Mouse (Mus musculus): Measurements from ENCODE around the gene Gm26661. TPM values are rescaled to one million over a fixed set of nuclear protein-coding genes. Genes with fewer than 3 reads are reported as not detected.

Gene Gm26661
- 0.32 TPM in 1 of 2 replicates, not detected in the other for polyA plus RNA-seq (2015; fragmentation: Nextera tagmentation; extraction: Ambion mirVana)

GRCm38 (mm10) chr14:7791532-7792159 is at the start of gene Gm26661:
TSS of gene Gm26661 (plus strand) at chr14:7791587.
- H3K36me3 ChIP-seq = no peaks in the 10 kb centered on the region
- no peak within 1 kb of the TSS for H3K9ac ChIP-seq
- H3K27ac ChIP-seq = no peak within 1 kb of the TSS
- peak within 1 kb of the TSS; percentile 75 for H3K4me2 ChIP-seq
- no peaks in the 10 kb centered on the region for H3K27me3 ChIP-seq (replicated peaks)
- 2% methylated on average over 30 of the region's 30 CpGs for WGBS
- peaks cover 8% of the 10 kb centered on the region for H3K4me1 ChIP-seq
- no peaks in the 10 kb centered on the region for H3K9me3 ChIP-seq
- peak; percentile 79; the same call in 1 of the 2 replicates for ATAC-seq (ENCODE audit: insufficient read depth, low FRiP score, low read depth)
- peak within 1 kb of the TSS; percentile 38 for H3K4me3 ChIP-seq (replicated peaks)

- WGBS = 20% methylated on average over 11 of the region's 11 CpGs
- peak; percentile 56 for ATAC-seq (ENCODE audit: insufficient read depth, low FRiP score, low read depth)
- H3K36me3 ChIP-seq = no peaks in the 10 kb centered on the region
- no peak overlapping the region for H3K9ac ChIP-seq
- no peaks in the 10 kb centered on the region for H3K27me3 ChIP-seq (replicated peaks)
- H3K4me3 ChIP-seq (replicated peaks) = 0 out of 2 replicates have a peak overlapping the region, but pooled peaks have one; percentile 5
- peak overlapping the region; percentile 43 for H3K4me2 ChIP-seq
- no peaks in the 10 kb centered on the region for H3K4me1 ChIP-seq
- H3K27ac ChIP-seq = peak overlapping the region; percentile 40; the same call in 1 of the 2 replicates
- no peaks in the 10 kb centered on the region for H3K9me3 ChIP-seq
Observed at GRCm38 (mm10) chr14:7748944-7749763, 42.2 kb upstream of the Gm26661 start.

GRCm38 (mm10) chr14:7749764-7750089 is 41.7 kb upstream of the Gm26661 start:
- WGBS = 5% methylated on average over 4 of the region's 4 CpGs
- peak; percentile 71 for ATAC-seq (ENCODE audit: insufficient read depth, low FRiP score, low read depth)
- H3K27ac ChIP-seq = peak overlapping the region; percentile 40; the same call in 1 of the 2 replicates

GRCm38 (mm10) chr14:7765569-7766314 is 25.6 kb upstream of the Gm26661 start:
- Histone ChIP-seq H3K4me2 (no peak overlapping the region), H3K9ac (no peak overlapping the region), H3K4me1 (no peaks in the 10 kb centered on the region), H3K36me3 (no peaks in the 10 kb centered on the region), H3K27me3 (replicated peaks) (no peaks in the 10 kb centered on the region), H3K4me3 (replicated peaks) (no peak overlapping the region), H3K27ac (no peak overlapping the region), H3K9me3 (no peaks in the 10 kb centered on the region)
- 15% methylated on average over 9 of the region's 9 CpGs for WGBS
- peak; percentile 79 for ATAC-seq (ENCODE audit: insufficient read depth, low FRiP score, low read depth)

More at GRCm38 (mm10) chr14:7749764-7750089, 41.7 kb upstream of the Gm26661 start:
- H3K9ac ChIP-seq = no peak overlapping the region
- no peaks in the 10 kb centered on the region for H3K36me3 ChIP-seq
- H3K4me1 ChIP-seq = no peaks in the 10 kb centered on the region
- no peaks in the 10 kb centered on the region for H3K27me3 ChIP-seq (replicated peaks)
- peak overlapping the region; percentile 43 for H3K4me2 ChIP-seq
- 0 out of 2 replicates have a peak overlapping the region, but pooled peaks have one; percentile 5 for H3K4me3 ChIP-seq (replicated peaks)
- no peaks in the 10 kb centered on the region for H3K9me3 ChIP-seq

GRCm38 (mm10) chr14:7773714-7774389 is 17.5 kb upstream of the Gm26661 start:
- Histone ChIP-seq H3K27me3 (replicated peaks) (no peaks in the 10 kb centered on the region), H3K9ac (peak overlapping the region; percentile 19; the same call in 1 of the 2 replicates), H3K36me3 (no peaks in the 10 kb centered on the region), H3K4me1 (no peaks in the 10 kb centered on the region), H3K4me2 (peak overlapping the region; percentile 56), H3K27ac (peak overlapping the region; percentile 54; the same call in 1 of the 2 replicates), H3K4me3 (replicated peaks) (peak overlapping the region; percentile 51), H3K9me3 (no peaks in the 10 kb centered on the region)
- ATAC-seq (ENCODE audit: insufficient read depth, low FRiP score, low read depth) = peak; percentile 56; the same call in 1 of the 2 replicates
- WGBS = 27% methylated on average over 24 of the region's 24 CpGs

GRCm38 (mm10) chr14:7786073-7786472 is 5.3 kb upstream of the Gm26661 start:
- Histone ChIP-seq H3K36me3 (no peaks in the 10 kb centered on the region), H3K4me1 (0 out of 2 replicates have a peak, but pooled peaks cover under 1% of the 10 kb centered on the region), H3K9me3 (no peaks in the 10 kb centered on the region), H3K9ac (no peak overlapping the region), H3K27me3 (replicated peaks) (no peaks in the 10 kb centered on the region), H3K4me2 (no peak overlapping the region), H3K4me3 (replicated peaks) (no peak overlapping the region), H3K27ac (no peak overlapping the region)
- 31% methylated on average over 13 of the region's 13 CpGs for WGBS
- ATAC-seq (ENCODE audit: insufficient read depth, low FRiP score, low read depth) = no peak

GRCm38 (mm10) chr14:7789266-7790030 is 1.9 kb upstream of the Gm26661 start:
- ATAC-seq (ENCODE audit: insufficient read depth, low FRiP score, low read depth) = no peak
- H3K4me2 ChIP-seq = no peak overlapping the region
- no peaks in the 10 kb centered on the region for H3K36me3 ChIP-seq
- 81% methylated on average over 7 of the region's 7 CpGs for WGBS
- no peak overlapping the region for H3K9ac ChIP-seq
- H3K4me3 ChIP-seq (replicated peaks) = no peak overlapping the region
- H3K27ac ChIP-seq = no peak overlapping the region
- peaks cover 8% of the 10 kb centered on the region for H3K4me1 ChIP-seq
- no peaks in the 10 kb centered on the region for H3K27me3 ChIP-seq (replicated peaks)
- H3K9me3 ChIP-seq = no peaks in the 10 kb centered on the region

GRCm38 (mm10) chr14:7791061-7791531 is 291 bp upstream of the Gm26661 start:
- ATAC-seq (ENCODE audit: insufficient read depth, low FRiP score, low read depth) = no peak
- no peak overlapping the region for H3K27ac ChIP-seq
- peak overlapping the region; percentile 75 for H3K4me2 ChIP-seq
- H3K4me3 ChIP-seq (replicated peaks) = peak overlapping the region; percentile 38
- no peaks in the 10 kb centered on the region for H3K27me3 ChIP-seq (replicated peaks)
- H3K4me1 ChIP-seq = peaks cover 8% of the 10 kb centered on the region
- no peaks in the 10 kb centered on the region for H3K9me3 ChIP-seq
- no peaks in the 10 kb centered on the region for H3K36me3 ChIP-seq
- no peak overlapping the region for H3K9ac ChIP-seq
- WGBS = 14% methylated on average over 19 of the region's 19 CpGs

GRCm38 (mm10) chr14:7795961-7796360 is 4.6 kb downstream of the Gm26661 start:
- H3K4me1 ChIP-seq = peaks cover 8% of the 10 kb centered on the region
- no peak for ATAC-seq (ENCODE audit: insufficient read depth, low FRiP score, low read depth)
- 74% methylated on average over 4 of the region's 4 CpGs for WGBS
- no peak overlapping the region for H3K9ac ChIP-seq
- no peaks in the 10 kb centered on the region for H3K27me3 ChIP-seq (replicated peaks)
- H3K9me3 ChIP-seq = no peaks in the 10 kb centered on the region
- no peak overlapping the region for H3K4me2 ChIP-seq
- no peak overlapping the region for H3K4me3 ChIP-seq (replicated peaks)
- no peaks in the 10 kb centered on the region for H3K36me3 ChIP-seq
- no peak overlapping the region for H3K27ac ChIP-seq

- Histone ChIP-seq H3K9me3 (no peaks in the 10 kb centered on the region), H3K4me2 (no peak overlapping the region), H3K27me3 (replicated peaks) (no peaks in the 10 kb centered on the region), H3K4me1 (no peaks in the 10 kb centered on the region), H3K4me3 (replicated peaks) (no peak overlapping the region), H3K9ac (no peak overlapping the region), H3K27ac (no peak overlapping the region), H3K36me3 (no peaks in the 10 kb centered on the region)
- ATAC-seq (ENCODE audit: insufficient read depth, low FRiP score, low read depth) = no peak
Observed at GRCm38 (mm10) chr14:7800611-7801010, 9.2 kb downstream of the Gm26661 start.

- Histone ChIP-seq H3K27me3 (replicated peaks) (no peaks in the 10 kb centered on the region), H3K9me3 (no peaks in the 10 kb centered on the region), H3K9ac (no peak overlapping the region), H3K4me1 (no peaks in the 10 kb centered on the region), H3K27ac (no peak overlapping the region), H3K36me3 (no peaks in the 10 kb centered on the region), H3K4me3 (replicated peaks) (no peak overlapping the region), H3K4me2 (no peak overlapping the region)
- no peak for ATAC-seq (ENCODE audit: insufficient read depth, low FRiP score, low read depth)
- WGBS = 7% methylated on average over 4 of the region's 4 CpGs
Observed at GRCm38 (mm10) chr14:7801831-7802230, 10.4 kb downstream of the Gm26661 start.

Measured in stomach, embryonic 15.5 days (tissue).